Mouse (Mus musculus) right cerebral cortex, adult 2 months (tissue): ENCODE measurements at regions not wholly inside any gene's neighbourhood (a gene's known extent, or its start where the extent isn't known, plus 50 kb on each side); places are given as distances from the start of the nearest gene placed in this dataset.

ENCODE experiments used
- DNase-seq, 2 experiments: peaks; one replicate each; pipeline ENCODE4 v3.0.0; 2021 to 2022; ENCODE audit warnings: low spot score in 2 of 2

DNA sequence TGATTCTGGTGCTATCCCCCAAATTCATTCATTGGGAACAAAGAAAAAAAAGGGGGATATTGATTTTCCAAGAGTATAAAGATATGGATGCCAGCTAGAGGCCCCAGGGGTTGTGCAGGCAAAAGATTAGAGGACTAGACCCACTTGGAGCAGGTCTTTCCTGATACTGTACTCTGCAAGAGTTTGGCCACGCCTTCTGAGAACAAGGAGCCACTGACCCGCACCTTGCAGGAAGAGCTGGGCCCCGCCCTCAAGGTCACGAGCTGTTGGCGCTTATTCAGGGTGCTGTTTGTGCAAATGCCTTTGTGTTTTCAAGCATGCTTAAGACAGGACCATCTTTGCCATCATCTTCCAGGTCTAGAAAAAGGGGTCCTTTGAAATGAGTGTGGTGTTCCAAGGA lies 54.5 kb upstream of the Slc7a1 start:
- DNase-seq: no peak

DNA sequence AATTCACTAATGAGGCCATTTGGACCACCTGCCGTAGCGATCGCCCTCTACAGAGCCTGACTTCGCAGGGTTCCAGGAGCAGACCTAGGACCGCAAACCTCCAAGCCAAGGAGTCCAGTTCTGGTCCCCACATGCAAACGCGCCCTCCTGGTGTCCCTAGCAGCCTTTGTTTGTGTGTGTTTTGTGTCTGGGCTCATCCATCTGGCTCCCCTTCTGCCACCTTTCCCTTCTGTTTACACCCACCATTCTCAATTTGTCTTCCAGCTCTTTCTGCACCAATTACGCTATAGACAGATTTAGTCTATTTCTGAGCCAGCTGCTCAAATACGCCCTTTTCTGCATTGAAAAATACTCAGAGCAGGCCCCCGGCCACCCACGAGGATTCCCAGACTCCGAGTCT lies 54.1 kb upstream of the Slc7a1 start:
- peak; percentile 66 for DNase-seq

DNA sequence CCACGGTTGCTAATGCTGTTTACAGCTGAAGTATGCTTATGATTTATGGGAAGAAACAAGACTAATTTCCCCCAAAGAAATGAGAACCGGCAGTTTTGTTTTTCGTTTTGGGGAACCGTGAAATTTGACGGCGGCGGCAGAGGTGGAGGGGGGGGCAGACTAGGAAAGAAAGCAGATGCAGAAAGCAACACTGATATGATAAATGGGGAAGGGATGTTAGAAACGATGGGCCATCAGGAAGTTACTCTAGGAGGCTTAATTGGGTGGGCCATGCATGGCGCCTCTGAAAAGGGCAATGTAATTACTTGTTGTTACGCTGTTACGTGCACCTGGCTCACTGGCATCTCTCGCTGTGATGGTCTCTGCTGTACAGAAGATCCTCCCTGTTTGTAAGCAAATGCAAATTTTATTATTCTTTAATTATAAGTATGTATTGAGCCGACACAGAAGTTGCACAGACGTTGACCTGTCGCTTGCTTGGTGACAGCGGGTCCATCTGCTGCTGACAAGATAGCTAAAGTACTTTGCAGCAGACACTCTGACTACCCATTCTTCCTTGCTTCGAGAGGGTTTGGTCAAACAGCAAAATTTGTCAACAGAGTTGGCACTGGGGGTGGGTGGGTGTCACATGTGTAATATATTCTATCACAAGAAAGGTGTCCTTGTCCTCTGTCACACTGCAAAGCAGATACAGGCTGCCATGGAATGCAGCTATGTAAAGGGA lies 53.4 kb upstream of the Slc7a1 start:
- no peak for DNase-seq

- DNase-seq: peak; percentile 35 to 69
Observed at GRCm38 (mm10) chr5:148451811-148452210, 52.1 kb upstream of the Slc7a1 start.

DNA sequence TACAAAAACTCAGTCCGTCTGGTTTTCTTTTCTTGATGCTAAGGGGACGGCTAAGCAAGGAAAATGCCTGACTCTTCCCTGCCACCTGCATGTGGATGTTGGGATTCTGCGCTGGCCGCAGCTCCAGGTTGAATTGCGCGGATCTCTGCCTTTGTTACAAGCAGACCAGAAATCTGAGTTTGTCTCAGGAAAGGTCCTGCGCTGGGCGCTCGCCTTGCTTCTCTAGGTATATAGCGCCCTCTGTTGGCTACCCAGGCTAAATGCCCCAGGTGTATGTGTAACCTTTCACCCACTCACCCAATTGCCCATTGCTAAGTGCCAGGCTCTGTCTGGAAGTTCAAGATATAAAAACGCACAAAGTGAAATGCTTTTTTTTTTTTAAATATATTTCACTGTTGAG lies 51.2 kb upstream of the Slc7a1 start:
- DNase-seq: peak; percentile 57 to 60
